Mouse (Mus musculus) cerebellum, adult 2 months (tissue): ENCODE measurements around the gene Ccin.

Experiments used
- CTCF ChIP-seq: fragments of 200-500 bp; IDR thresholded peaks from 2 replicates; pipeline ENCODE4 v1.5.1; 2011; ENCODE audit warnings: low read depth, mild to moderate bottlenecking, control low read depth, low read length, moderate library complexity, borderline replicate concordance; ENCODE audit not compliant: insufficient read depth
- POLR2A ChIP-seq: fragments of 200-500 bp; IDR thresholded peaks from 2 replicates; pipeline ENCODE4 v1.6.1; 2011; ENCODE audit warnings: low read length, control low read depth, borderline replicate concordance; ENCODE audit not compliant: insufficient read depth

- TF ChIP-seq CTCF (no peak), POLR2A (no peak)
These were observed 26.9 kb downstream of the Ccin start for GRCm38 (mm10) chr4:44010176-44010575.
